18 mouse cellular contexts compared by ENCODE assay signal in genomic region chr8:94482051-94482450, GRCm38 (mm10). TPM values are rescaled to one million over a fixed set of nuclear protein-coding genes. Genes with fewer than 3 reads are reported as not detected.
DNase-seq lines count a peak whose midpoint lies in the region; ATAC-seq lines count a peak whose summit lies in the region.
"Had no signal": no experiment of that assay in that cellular context is flagged by ENCODE, and none has a peak within 500 bp of the region (broad histone marks: within the 10 kb centered on the region; RNA-seq: fewer than 3 reads in every experiment).

No protein-coding gene starts in this region.

- no peak overlapping the region for H3K4me3 ChIP-seq in embryonic facial prominence, embryonic 14.5 days (ENCODE audit: low read depth, low read length)
- H3K4me3 ChIP-seq in intestine, embryonic 15.5 days (replicated peaks): no peak overlapping the region
- H3K4me3 ChIP-seq: forebrain, embryonic 13.5 days; heart, embryonic 10.5 days; lung, embryonic 15.5 days; neural tube, embryonic 12.5 days had no signal

- H3K4me1 ChIP-seq in embryonic facial prominence, embryonic 14.5 days (ENCODE audit: control insufficient read depth, insufficient read depth, low read length): no peaks in the 10 kb centered on the region
- H3K4me1 ChIP-seq in intestine, embryonic 15.5 days (replicated peaks): no peaks in the 10 kb centered on the region
- H3K4me1 ChIP-seq: forebrain, embryonic 13.5 days; heart, embryonic 10.5 days; lung, embryonic 15.5 days; neural tube, embryonic 12.5 days had no signal

- H3K9me3 ChIP-seq in embryonic facial prominence, embryonic 14.5 days (ENCODE audit: control insufficient read depth, low read length): no peaks in the 10 kb centered on the region
- H3K9me3 ChIP-seq in intestine, embryonic 15.5 days: no peaks in the 10 kb centered on the region
- H3K9me3 ChIP-seq: forebrain, embryonic 13.5 days; heart, embryonic 10.5 days; lung, embryonic 15.5 days; neural tube, embryonic 12.5 days had no signal

- H3K36me3 ChIP-seq in embryonic facial prominence, embryonic 14.5 days (ENCODE audit: control insufficient read depth, insufficient read depth, low read length): no peaks in the 10 kb centered on the region
- H3K36me3 ChIP-seq in intestine, embryonic 15.5 days: no peaks in the 10 kb centered on the region
- H3K36me3 ChIP-seq: heart, embryonic 10.5 days; lung, embryonic 15.5 days; neural tube, embryonic 12.5 days had no signal

- peak; percentile 23 for DNase-seq in 3T3-L1 (ENCODE audit: low read depth, low spot score)
- DNase-seq in 416B (ENCODE audit: low read depth): peak; percentile 11
- peak; percentile 17 for DNase-seq in c-Kit-positive CD71-negative TER-119-negative erythroid progenitor cells, embryonic 14.5 days (ENCODE audit: low read depth)
- peak; percentile 13 for DNase-seq in embryonic facial prominence, embryonic 14.5 days (ENCODE audit: low spot score)
- DNase-seq in cerebellum, adult 8-10 months: no peak
- DNase-seq in adrenal gland, postnatal 4 days (ENCODE audit: low spot score in 2 of 2): no peak
- DNase-seq: adrenal gland, adult 8-10 months; cerebellum, postnatal 14 days; heart, postnatal 14 days; kidney, postnatal 25 days had no signal

- H3K27ac ChIP-seq in embryonic facial prominence, embryonic 14.5 days (replicated peaks; ENCODE audit: low read depth, low read length): no peak overlapping the region
- H3K27ac ChIP-seq in intestine, embryonic 15.5 days: no peak overlapping the region
- H3K27ac ChIP-seq: forebrain, embryonic 13.5 days; heart, embryonic 10.5 days; lung, embryonic 15.5 days; neural tube, embryonic 12.5 days had no signal

- no peak overlapping the region for H3K4me2 ChIP-seq in embryonic facial prominence, embryonic 14.5 days (ENCODE audit: low read depth, low read length)
- H3K4me2 ChIP-seq in intestine, embryonic 15.5 days (replicated peaks): no peak overlapping the region
- H3K4me2 ChIP-seq: forebrain, embryonic 13.5 days; liver, embryonic 11.5 days; lung, embryonic 15.5 days; neural tube, embryonic 12.5 days had no signal

- 5% methylated on average over 6 of the region's 6 CpGs for WGBS in embryonic facial prominence, embryonic 14.5 days
- 5% methylated on average over 6 of the region's 6 CpGs for WGBS in intestine, embryonic 15.5 days

- H3K9ac ChIP-seq in embryonic facial prominence, embryonic 14.5 days (ENCODE audit: low read depth, low read length): no peak overlapping the region
- no peak overlapping the region for H3K9ac ChIP-seq in intestine, embryonic 15.5 days
- H3K9ac ChIP-seq: forebrain, embryonic 13.5 days; lung, embryonic 15.5 days; neural tube, embryonic 12.5 days had no signal

- H3K27me3 ChIP-seq in embryonic facial prominence, embryonic 14.5 days (replicated peaks; ENCODE audit: control insufficient read depth, insufficient read depth, low read length): no peaks in the 10 kb centered on the region
- H3K27me3 ChIP-seq in intestine, embryonic 15.5 days (replicated peaks): no peaks in the 10 kb centered on the region; the same call in 1 of the 2 replicates
- H3K27me3 ChIP-seq: CH12.LX; lung, embryonic 15.5 days; neural tube, embryonic 12.5 days had no signal

- no peak for ATAC-seq in embryonic facial prominence, embryonic 14.5 days (ENCODE audit: low read depth)
- ATAC-seq in intestine, embryonic 15.5 days: no peak
- ATAC-seq: forebrain, embryonic 13.5 days; midbrain, embryonic 16.5 days had no signal

RNA-seq across cellular contexts. Expression of gene Nlrc5, which starts 47.9 kb away (rescaled TPM):
- 0.39 and 0.42 TPM in 2 replicates for polyA plus RNA-seq in embryonic facial prominence, embryonic 14.5 days (2014; fragmentation: Nextera tagmentation; extraction: Ambion mirVana)
- 1 to 10 TPM; 3.1 to 4.6 TPM for total RNA-seq in adrenal gland, postnatal 4 days (2021)
- 0.21 and 0.33 TPM in 2 replicates for polyA plus RNA-seq in intestine, embryonic 15.5 days (2015; fragmentation: Nextera tagmentation; extraction: Ambion mirVana)
- polyA plus RNA-seq: heart, embryonic 10.5 days; liver, embryonic 11.5 days had no signal

RNA-seq across cellular contexts. Expression of gene Cpne2, which starts 50.7 kb away (rescaled TPM):
- 12.4 and 13.8 TPM in 2 replicates for polyA plus RNA-seq in embryonic facial prominence, embryonic 14.5 days (2014; fragmentation: Nextera tagmentation; extraction: Ambion mirVana)
- 10 to 100 TPM; 18.1 to 20.4 TPM for total RNA-seq in adrenal gland, postnatal 4 days (2021)
- polyA plus RNA-seq in intestine, embryonic 15.5 days (2015; fragmentation: Nextera tagmentation; extraction: Ambion mirVana): 7.4 and 8.4 TPM in 2 replicates

Comparison
In these comparisons a context has a peak if more than half of its experiments do, and no peak if none do; other contexts are left out.
1. DNase-seq: peak in 3T3-L1 (single experiment), 416B (single experiment), c-Kit-positive CD71-negative TER-119-negative erythroid progenitor cells, embryonic 14.5 days (single experiment) and embryonic facial prominence, embryonic 14.5 days (single experiment); none in cerebellum, adult 8-10 months (single experiment) and adrenal gland, postnatal 4 days (0 of 2).